Mouse (Mus musculus) adrenal gland, postnatal 4 days (tissue): Measurements from ENCODE around the gene Grik4. TPM values are rescaled to one million over a fixed set of nuclear protein-coding genes. Genes with fewer than 3 reads are reported as not detected.

ENCODE experiments used
- DNase-seq, 2 experiments: peaks; one replicate each; pipeline ENCODE4 v3.0.0; 2021 to 2022; ENCODE audit warnings: low spot score in 2 of 2, mixed read lengths in 2 of 2
- total RNA-seq, 2 experiments: library from RNA; stranded (reverse); gene quantifications; 2 replicates each; pipeline ENCODE4 v1.2.3; 2021

Gene Grik4
- total RNA-seq, 2 experiments from 2014 or later: 2.2 to 2.4 TPM

DNA sequence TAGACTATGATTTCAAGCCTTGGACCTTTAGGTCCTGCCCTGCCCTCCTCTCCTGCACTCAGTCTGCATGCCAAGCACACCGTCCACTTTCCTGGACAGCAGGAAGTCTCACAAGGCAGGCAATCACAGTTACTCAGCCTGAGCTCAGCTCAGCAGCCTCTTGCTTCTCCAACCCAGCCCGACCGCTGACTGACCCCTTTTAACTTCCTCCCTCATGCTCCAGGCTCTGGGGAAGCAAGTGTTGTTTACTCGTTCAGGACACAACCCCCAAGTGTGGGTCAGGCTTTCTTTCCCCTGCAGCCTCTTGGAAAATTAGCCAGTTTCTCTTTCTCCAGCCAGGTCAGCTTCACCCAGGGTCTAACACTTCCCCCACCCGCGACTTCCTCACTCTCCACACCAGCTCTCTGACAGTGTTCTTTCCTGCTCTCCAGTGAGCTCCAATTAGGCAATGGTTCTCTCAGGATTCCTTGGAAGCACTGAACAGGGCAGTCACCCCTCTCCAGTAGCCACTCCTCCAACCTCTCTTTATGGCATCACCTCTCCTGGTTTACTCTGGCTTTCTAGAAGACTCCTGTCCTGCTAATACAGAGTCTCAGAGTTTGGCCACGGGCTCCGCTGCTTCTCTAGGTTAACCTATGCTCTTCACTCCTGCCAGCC is 35.5 kb downstream of the Grik4 start:
- DNase-seq: no peak

DNA sequence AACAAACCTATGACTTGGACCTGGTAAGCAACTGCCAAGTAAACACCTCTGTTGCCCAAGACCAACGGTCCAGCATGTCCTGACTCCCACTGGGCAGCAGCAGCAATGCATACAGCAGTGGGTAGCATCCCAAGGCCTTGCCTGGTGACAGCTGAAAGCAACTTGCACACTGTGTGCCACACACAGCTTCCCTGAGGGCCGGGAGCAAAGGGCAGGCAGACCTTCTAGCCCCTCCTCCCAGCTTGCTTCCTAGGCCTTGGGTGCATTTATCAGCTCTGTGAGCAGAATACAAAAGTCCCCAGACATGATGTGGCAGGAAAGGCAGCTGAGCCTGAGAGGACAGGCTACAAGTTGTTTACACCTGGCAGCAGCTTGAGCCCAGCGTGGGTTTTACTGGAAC is 37.3 kb downstream of the Grik4 start:
- DNase-seq: no peak

DNA sequence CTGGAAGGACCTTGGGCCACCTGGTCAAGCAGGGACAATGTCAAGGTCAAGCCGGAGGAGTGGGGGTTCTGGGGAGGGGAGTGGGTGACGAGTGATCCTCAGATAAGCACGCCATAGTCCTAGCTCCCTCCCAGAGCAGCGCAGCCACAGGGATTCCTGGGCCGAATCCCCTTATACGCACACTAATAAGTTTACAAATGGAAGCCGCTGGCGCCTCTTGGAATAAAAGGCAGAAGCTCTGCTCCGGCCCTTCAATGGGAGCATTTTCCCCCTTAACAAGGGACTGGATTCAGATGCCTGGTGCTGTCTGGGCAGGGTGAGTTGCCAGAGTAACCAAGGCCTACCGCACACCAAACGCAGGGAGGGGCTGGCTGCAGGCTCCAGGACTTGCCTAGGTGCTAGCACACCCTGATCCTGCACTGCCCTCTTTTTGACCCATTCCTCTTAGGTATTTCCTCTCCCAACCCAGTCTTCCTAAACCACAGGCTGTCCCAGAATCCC is 46.2 kb downstream of the Grik4 start:
- no peak for DNase-seq

DNA sequence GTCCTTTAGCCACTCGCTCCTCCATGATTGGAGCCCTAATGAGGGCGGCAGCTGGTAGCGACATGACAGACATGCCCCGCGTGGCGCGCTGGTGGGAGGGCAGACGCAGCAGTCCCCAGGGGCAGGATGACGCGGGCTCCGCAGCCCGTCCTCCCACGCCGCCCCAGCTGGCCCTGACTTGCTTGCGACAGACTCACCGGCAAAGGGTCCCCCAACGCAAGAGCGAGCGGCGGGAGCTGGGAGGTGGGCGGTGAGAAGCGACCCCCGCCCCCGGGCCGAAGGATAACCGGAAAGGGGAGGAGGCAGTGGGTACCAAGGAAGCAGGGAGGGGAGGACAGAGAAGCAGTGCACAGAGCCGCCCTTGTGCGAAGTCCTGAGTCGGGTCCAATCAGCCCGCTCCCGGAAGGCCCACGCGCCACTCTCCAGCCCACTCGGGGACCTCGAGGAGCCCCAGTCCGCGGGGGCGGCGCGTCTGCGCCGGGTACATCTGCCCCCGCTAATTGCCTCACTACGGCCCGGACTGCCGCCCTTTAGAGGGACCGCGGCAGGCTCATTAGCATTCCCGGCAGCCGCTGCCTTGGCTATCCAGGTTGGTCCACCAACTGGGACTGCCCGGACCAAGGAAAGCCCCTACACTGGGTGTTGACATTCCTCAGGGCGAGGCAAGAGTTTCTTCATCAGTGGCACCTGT is 46.8 kb downstream of the Grik4 start:
- peak in 1 of 2 experiments; percentile 15 for DNase-seq

DNA sequence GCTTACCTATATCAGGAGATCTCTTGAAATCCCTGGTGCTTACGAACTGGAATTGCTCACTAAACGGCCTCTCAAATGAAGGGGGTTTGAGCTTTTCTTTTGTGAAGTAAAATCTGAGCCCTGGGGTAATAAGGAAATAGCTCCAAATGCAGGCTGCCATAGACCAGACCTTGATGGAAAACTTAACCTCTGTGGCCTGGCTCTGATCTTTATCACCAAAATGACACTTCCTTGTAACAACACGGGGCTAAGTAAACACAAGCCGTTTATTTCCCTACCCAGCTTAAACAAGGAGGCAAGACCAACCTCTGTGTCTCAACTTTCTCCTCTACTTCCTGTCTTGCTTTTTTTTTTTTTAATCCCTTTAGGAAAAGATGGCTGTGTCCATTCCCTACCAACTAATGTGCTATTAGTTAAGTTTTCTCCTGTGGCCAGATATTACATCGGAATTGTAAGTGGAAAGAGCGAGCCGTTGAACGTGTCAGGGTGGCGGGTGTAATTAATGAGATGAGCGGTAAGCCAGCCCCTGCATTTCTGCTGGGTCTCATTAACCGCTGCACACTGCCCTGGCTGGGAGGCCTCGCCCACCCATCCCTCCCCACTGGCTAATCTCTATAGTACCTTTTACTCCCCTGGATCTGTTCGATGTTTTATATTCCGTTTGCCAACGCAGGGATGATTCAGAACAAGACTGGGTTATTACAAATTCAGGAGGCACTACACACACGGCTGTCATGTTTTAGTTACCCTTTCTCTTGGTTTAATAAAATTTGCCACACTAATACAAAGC is 47.7 kb downstream of the Grik4 start:
- DNase-seq: no peak

DNA sequence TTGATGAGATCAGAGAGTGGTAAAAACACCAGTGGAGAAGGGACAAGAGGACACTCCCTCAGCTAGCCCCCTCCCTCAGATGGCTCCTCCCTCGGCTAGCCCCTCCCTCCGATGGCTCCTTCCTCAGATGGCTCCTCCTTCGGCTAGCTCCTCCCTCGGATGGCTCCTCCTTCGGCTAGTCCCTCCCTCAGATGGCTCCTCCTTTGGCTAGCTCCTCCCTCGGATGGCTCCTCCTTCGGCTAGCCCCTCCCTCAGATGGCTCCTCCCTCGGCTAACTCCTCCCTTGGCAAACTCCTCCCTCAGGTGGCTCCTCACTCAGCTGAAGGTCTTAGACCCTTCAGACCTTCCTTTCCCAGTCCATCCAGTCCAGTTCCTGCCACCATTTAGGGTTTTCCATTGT is 51.5 kb downstream of the Grik4 start:
- no peak for DNase-seq

DNA sequence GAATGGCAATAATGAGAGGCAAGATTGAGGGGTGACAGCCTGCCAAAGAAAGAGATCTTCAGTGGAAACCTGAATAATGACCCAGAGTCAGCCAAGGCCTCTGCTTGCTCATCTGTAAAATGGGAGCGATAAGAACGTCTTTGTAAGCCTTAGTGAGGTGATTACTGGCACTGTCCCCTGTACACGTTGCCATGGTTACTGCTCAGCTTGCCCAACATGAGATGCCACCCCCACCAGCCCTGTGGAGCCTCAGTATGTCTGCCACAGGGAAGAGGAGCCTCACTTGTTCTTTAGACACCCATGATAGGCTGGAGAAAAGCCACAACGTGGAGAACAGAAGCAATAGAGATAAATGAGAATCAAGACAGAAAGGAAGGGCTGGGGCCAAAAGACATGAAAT is 56.4 kb downstream of the Grik4 start:
- no peak for DNase-seq

DNA sequence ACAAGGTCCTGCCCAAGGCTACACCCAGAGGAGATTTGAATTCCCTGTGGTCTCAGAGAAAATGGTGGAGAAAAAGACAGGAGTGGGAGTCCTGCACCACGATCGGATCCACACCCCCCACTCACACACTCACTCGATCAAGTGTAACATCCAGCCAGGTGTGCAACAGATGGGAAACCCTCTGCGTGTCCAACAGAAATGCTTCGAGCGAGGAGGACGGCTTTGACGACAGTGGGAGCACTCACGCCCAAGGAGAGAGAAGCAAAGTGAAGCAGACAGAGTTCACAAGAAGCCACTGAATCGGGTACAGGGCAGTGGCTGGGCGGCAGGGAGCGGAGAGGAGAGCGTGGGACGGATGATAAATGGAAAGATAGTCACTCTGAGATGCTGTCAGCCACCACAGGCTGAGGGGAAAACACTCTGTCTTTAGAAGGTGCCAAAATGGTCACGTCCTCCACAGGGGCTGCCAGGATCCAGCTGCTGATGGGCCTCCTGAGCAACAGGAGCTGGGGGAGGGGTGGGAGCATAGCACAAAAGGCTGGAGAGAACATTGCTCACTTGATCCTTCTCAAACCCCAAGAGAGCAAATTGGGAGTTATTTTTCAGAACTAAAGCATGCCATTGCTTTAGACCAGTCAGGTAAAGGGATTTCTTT is 58.1 kb downstream of the Grik4 start:
- no peak for DNase-seq

DNA sequence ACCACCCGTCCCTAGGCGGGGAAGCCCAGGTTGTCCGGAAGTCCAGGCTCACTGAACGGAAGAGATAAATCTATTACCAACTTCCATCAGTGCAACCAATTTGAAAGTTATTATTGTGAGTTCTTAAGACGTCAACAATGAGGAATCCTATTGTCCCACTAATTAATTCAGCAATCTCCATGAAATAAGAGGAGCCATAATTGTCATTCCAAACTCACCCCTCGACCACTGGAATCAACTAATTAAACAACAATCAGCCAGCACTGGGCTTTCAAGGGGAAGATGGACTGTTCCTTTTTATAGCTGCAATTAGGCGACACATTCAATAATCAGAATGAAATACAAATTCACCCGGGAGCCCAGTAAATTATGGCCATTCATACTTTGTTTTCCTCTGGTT is 58.7 kb downstream of the Grik4 start:
- no peak for DNase-seq

DNA sequence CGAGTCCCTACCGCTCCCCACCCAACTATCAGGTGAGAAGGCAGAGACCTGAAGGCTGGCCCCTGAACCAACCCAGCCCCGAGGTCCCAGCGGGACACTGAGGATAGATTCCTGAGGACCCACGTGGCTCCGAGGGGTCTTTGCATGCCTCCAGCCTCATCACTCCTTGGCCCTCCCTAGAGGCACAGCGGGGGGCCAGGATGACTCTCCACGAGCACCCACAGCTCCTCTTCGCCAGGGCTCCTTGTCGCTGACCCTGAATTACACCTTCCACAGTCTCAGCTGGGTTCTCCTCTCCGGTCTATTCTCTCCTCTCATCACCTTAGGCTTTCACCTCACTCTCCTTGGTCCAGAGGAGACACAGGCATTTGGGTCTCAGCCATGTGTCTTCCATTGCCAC is 59.2 kb downstream of the Grik4 start:
- no peak for DNase-seq

DNA sequence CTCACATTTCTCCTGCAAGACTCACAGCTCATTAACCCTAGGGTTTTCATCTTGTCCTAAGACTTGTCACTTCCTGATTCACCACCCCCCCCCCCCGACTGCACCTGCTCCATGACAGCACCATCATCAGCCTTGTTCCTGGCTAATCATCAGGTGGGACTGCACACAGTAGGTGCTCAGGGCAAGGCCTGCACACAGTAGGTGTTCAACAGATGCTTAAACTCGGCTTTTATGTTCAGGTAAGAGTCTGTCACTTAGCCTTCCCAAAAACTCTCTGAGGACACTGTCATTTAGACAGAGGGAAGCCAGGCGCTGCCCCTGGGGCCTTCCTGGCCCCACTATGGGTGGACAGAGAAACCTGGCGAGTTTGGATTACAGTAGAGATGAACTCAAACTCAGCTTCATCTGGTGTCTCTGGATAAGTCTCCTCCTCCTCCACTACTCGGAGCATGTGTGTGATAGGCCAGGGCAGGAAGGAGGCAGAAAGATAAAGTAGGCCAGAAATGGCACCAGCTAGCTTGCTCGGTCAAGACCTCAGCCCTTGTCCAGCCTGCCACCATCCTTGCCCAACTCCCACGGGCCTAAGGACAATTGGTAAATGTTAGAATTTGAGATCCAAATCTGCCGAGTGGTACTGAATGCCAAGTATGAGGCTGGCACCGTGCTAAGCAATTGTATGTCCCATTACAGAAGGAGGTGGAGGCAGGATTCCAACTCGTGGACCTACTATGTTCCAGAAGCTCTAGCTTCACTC is 61.1 kb downstream of the Grik4 start:
- DNase-seq: no peak

DNA sequence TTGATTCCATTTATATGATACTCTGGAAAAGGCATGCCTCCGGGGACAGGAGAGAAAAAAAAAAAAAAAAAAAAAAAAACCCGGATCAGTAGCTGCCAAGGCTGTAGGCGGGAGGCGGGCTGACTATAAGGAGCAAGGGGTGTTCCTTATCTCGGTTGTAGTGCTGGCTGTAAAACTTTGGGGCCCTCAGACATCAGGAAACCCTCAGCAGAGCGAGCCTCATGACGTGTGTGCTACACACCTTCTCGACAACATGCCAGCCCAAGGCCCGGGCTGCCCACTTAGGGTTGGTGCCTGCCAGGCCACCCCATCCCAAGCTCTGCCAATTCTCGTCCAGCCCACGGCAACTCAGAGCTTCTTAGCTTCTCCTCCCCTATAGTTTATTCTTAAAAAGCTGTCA is 62.0 kb downstream of the Grik4 start:
- DNase-seq: no peak

DNA sequence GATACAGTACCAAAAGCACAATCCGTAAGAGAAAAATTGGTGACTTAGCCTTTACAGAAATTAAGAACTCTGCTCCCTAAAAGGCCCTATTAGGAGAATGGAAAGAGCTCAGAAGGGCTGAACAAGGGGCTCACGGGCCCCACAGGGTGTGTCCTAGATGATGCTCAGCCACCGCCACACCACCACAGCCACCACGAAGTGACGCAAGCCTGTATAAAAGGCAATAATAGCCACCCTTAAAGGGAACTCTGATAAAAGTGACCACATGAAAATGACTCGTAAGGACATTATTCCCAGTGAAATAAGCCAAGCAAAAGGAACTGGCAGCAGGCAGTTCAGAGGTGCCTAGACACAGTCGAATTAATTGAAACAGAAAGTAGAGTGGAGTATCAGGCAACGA is 63.3 kb downstream of the Grik4 start:
- no peak for DNase-seq

DNA sequence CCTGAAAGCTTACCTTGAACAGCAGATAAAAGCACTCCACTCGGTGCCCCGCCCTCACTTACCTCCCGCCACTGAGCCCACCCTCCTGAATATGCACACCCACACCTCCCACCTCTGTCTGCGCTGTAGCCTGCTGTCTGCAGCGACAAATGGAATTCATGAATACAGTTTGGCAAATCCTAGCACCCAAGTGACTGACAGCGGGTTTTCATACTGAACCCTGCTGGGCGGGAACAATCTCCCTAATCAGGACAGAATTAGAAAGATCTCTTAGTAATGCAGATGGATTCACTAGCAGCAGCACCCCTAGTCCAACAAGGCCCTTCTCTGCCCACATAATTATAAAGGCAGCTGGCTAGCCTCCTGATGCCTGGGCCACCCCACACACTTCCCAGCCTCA is 65.9 kb downstream of the Grik4 start:
- DNase-seq: no peak

DNA sequence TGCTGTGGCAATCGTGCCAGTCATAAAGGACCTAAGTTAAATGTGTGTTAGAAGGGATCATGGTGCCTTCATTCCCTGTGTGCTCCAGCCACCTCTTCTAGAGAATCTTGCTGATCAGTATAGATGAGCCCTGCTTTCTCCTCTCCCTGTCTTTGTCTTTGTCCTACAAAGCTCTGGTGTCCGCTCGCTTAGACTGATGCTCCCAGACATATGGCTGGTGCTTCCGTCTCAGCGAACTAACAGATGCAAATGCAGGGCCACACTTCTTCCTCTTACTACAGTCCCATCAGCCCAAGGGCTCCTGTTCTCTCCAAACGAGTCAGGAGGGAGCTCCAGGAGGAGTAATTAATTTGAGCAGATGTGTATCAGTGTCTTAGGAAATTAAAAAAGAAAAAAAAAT is 71.4 kb downstream of the Grik4 start:
- no peak for DNase-seq

DNA sequence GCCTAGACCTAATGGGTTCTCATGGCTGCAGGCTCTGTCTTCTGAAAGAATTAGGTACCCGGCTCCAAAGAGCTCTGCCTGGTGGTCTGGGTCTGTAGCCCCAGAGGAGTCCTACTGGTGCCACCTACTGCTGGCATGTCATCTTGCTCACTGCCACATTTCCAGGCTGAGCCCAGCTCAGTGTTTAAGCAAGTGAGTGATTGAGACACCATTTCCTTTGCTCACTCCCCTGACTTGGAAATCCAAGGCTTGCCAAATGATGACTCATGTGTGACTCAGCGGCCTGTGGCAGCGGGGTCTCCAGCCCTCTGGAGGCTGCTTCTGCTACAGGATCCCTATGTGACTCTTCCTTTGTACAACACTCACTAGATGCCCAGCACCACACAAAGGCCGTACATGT is 72.6 kb downstream of the Grik4 start:
- peak in 1 of 2 experiments; percentile 15 for DNase-seq

DNA sequence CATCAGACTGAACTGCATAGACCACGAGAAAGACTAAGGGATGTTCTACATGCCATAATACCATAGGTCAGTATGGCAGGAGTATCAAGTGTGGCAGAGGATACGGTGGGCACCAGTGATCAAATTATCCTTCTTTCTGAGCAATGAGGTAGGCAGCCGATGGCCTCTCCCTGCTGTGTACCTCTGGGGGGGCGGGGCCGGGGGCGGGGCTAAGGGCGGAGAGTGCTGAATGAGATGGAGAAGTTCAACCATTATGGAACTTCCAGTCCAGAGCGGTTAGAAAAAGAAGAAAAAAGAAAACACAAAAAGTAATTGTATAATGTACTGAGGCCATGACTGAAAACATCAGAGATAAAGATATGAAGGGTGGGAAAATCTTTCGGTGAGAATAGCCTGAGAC is 74.0 kb downstream of the Grik4 start:
- DNase-seq: no peak

DNA sequence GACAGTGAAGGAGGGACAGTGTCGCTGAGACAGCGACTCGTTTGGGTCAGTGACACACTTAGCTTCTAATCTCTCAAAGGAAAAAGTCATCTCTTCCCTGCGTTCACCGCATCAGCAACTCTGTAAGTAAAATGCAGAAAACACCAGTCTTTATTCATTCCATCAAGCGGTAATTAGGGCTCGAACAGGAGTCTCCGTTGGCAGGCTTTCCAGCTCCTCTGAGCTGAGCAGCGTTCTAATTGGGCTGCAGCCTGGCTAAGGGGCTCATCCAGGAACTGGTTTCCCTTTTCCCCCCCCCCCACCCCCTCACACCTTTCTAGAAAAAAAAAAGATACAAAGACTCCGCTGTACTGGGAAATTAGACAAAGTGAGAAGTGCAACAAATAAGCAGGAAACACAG is 75.8 kb downstream of the Grik4 start:
- no peak for DNase-seq

DNA sequence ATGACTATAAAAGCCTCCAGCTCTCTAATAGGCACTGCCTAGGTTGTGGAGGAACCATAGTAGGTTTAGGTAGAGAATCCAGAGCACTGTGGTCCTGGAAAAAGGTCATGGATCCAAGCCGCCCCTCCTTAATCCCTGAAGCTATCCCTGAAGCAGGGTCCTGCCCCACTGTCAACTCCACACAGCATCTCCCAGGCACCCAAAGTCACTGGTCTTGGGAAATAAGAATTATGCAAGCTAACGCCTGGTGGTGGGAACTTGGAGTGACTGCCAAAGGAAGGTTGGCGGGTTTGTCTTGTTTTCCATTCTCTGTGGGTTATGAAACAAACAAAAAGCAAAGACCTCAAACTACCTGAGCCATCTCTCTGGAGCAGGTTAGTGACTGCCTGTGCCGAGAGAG is 77.6 kb downstream of the Grik4 start:
- no peak for DNase-seq

DNA sequence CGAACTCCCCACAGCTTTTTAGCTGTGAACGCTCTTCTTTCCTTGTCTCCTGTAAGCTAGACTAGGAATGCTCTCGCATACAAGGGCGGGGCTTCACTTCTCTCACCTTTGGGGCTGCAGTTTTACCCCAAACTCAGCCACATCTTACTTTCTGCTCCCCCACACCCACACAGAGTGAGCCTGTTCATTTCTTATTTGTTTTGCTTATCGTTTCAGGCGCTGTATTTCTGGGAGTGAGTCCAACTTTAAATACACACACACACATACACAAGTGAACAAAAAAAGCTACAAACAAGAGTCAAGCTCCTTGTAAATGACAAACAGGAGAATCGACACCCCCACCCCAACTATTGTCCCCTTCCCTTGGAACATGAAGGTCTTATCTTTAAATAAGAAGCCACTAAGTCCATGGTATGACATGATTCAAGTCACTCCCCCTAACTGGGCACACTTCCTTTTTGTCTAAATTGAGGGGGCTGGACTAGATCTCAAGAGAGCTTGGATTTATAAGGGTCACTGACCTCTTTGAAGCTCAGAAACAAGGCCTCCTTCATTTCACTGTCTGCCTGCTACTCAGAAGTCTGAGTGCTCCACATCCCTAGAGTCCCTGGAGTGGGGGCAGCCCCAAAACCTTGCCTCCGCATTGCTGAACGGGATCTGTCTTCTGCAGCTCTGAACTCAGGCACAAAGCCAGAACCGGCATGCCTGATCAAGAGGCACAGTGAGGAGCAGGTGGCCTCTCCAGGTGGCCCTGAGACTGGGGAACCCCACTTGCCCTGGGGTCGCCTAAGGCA is 79.1 kb downstream of the Grik4 start:
- DNase-seq: no peak
